Mouse (Mus musculus): ENCODE measurements around the gene Adamts15.

Gene Adamts15

DNA sequence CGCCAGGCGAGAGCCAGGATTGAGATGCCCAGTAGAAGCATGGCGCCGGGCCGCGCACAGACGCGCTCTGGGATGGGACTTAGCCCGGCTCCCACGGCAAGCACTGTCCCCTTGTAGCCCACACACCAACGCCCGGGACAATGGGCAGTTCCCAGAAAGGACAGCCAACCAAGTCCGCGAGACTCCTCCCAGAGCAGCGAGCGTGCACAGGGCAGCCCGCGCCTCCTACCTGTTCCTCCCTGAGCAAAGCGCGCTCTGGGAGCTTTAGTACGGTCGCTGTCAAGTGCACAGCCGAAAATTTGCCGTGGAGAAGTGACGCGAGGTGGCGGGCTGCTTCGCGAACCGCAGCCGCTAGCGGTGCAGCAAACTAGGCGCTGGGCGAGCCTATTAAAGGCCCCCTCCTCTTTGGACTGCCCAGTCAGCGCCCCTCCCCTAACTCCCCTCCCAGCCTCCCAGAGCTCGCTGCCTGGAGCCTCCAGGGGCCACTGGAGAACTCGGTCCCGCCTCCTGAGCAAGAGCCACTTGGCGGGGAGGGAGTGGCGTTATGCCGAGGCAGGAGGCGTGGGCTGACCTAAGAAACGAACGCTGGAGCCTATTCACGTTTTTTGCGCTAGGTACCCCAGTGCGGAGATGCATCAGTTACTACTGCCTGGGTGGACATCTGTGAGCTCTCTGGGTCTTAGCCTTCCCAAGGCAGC is at the start of gene Adamts15:
Adamts15 (minus strand) TSS at position 256 of the 698 bp plus-strand sequence.
- peak; percentile 44 for DNase-seq

DNA sequence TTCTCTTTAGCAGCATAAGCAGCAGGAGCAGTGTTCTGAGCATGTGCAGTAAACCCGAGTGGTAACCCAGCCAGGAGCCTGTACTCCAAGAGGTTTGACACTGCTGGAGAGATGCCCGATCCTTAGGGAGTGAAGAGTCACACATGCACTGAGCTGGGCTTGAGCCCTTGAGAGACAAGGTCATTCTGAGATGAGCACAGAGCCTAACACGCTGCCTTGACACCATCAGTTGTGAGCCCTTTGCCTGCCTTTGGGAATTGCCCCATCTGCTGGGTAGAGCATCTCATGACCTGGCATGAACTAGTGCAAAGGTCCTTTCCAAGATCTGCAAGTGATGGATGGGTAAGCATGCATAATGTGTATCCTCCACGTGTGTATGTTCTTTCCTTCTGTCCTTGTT is 49.7 kb upstream of the Adamts15 start:
- no peak for DNase-seq

DNA sequence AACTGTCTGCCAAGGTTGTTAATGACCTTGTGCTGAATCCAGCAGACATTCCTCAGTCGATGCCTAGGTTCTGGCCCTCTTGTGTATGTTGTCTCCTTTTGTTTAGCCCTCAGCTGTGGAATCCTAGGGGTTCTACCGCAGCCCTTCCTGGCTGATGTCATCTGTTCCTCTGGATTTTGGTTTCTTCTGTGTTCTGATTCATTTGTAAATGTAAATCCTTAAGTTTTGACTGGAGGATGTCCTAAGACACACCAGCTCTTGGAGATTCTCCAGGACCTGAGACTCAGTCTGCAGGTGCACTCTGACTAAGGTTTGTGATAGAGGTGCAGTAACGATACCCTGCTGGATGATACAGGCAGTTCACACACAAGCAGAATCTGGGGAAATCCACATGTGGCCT is 47.7 kb upstream of the Adamts15 start:
- DNase-seq, result no peak

DNA sequence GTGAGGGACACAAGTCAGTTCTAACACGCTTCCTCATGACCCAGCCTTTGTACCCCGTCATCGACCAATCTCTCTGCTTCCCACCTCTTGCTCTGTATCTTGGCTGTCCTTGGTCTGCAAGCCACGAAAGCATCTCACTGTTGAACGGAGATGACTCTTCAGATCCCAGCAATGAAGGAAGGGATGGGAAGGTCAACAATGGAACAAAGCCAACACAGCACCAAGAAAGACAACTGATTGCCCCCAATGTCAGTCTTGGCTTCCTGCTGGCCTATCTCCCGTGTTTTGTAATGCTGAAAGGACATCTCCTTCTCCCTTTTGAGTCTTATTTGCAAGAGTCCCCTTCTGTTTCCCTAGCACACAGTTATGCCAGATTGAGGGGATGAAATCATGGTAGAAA is 45.9 kb upstream of the Adamts15 start:
- no peak for DNase-seq

DNA sequence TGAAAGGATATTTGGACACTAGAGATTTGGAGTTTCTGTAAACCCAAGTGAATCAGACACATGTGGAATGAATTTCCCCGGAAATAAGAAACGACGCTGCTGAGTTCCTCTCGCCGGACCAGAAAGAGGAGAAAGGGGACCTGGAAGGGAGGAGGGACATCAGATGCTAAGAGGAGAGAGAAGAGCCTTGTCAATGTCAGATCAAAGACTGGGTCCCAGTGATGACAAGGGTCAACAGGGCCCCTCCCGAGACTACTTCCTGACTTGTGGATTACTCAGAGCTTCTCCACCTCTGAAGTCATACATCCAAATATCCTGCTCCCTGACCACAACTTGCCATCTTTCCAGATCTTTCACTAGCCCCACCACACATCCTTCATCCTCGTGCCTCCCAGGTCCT is 44.6 kb upstream of the Adamts15 start:
- no peak for DNase-seq

DNA sequence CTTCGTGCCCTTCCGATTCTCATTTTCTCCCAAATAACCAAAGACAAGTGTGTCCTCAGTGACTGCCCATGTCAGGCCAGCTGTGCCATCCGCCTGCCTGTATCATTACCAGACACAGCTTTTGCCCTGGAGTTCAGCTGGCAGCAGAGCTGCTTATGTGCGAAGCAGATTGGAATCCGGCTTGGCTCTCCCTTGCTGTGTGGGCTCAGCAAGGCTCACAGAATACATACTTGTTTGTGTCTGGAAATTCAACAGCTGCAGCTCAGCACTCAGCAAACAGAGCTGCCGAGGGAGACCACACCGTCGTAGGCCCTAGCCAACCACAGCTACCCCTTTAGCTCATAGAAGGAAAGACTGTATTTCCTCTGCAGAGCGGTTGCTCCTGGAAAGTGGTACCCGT is 42.4 kb upstream of the Adamts15 start:
- DNase-seq, result peak; percentile 38

DNA sequence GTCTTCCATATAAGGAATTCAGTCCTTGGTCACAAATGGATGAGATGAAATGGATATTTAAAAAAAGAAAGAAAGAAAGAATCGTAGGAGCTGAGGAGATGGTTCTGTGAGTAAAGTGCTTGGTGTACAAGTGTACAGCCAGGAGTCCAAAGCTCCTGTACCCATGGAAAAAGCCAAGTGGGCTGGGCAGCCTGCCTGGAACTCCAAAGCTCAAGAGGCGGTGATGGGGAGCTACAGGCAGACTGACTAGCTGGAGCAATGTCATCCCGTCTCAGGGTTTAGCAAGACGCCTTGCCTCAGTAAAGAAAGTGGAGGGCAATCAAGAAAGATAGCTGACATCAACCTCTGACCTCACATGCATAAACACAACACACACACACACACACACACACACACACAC is 41.5 kb upstream of the Adamts15 start:
- no peak for DNase-seq

DNA sequence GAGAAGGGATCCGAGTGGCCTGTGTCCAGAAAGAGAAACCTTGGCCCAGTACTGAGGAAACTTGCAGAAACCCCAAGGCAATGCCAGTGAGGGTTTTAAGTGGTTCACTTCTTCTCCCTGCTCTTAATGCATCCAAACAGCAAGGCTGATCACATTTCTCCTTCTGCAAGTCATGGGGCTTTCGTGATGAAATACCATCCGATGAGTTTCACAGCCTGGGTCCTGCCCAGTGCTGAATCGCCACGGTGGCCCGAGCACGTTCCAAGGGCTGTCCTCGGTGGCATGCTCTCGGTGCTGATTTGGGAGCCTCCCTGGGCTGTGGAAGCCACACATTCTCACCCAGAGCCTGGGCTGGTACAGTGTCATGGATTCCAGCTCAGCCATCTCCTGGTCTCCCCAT is 33.0 kb upstream of the Adamts15 start:
- DNase-seq, result no peak

DNA sequence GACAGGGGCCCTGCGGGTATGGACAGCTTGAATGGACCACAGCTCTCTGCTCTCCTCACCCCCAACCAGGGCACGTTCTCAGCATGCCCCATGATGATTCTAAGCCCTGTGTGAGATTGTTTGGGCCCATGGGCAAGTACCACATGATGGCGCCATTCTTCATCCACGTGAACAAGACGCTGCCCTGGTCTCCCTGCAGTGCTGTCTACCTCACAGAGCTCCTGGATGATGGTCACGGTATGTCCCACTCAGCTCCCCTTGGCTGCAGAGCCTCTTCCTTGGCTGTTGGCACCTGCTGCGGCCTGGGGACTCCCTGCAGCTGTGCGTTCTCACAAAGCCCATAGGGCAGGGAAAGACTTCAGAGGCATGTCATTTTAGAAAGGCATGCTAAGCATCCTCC is 31.0 kb upstream of the Adamts15 start:
- no peak for DNase-seq

DNA sequence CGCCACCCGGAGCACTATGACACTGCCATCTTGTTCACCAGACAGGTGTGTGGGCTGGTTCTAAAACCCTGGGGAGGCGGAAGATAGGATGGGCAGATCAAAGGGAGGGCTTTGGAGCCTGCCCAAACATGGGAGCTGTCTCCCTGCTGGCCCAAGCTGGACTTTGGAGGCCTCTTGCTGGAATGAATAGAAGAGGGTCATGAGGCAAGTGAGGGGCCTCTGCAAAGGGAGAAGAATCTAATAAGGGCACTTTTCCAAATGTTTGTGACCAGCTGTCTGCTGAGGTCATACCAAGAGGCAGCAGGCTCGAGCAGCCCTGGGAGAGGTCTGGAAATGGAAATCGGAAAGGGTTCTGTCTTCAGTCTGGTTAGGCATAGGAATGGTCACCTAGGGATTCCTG is 29.2 kb upstream of the Adamts15 start:
- DNase-seq, result no peak

DNA sequence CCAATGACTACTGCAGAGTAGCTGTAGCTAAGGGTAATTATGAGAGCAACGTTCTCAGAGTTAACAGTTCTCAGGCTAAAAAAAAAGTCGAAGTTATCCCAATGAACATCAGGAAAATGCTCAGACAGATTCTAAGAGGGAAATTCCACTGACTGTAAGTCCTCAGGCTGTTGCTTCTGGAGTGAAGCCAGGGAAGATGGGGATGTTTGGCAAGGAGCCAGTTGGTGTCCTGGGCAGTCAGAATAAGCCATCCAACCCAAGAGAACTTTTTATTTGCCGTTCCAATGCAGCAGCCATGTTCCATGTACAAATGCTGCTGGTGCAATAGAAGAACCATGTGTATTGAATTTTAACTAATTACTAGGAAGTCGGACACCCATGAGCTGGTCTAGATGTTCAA is 28.3 kb upstream of the Adamts15 start:
- DNase-seq, result no peak

DNA sequence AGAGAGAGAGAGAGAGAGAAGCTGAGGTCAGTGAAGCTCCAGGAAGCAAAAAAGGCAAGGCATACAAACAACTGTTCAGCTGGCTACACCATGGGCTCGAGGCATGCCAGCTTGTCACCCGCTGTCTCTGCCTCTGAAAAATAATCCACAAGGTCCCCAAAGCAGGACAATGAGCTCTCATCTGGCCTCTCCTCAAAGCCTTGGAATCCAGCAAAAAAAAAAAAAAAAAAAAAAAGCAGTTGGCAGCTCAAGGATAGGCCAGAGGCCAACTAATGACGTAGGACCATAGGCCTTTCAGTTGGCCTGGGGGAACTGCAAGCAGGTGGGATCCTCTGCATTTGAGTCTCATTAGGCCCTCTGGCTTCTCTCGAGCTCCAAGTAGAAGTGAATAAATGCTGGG is 27.7 kb upstream of the Adamts15 start:
- DNase-seq, result no peak

DNA sequence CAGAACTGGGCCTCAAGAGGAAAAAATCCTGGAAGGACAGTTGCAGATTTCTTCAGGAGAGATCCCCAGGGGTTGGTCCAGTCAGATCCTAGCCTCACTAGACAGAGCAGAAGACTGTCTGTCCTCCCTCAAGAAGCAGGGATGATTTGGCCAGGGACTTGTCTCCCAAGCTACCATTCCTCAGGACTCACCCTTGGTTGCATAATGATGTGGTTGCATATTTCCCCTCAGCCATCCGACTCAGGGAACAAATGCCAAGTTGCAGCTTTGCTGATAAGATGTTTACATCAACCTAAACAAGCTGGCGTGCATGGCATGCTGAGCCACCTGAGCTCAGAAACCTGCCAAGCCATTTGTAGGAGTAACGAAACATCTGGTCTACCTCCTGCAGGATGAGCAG is 27.2 kb upstream of the Adamts15 start:
- DNase-seq, result no peak

DNA sequence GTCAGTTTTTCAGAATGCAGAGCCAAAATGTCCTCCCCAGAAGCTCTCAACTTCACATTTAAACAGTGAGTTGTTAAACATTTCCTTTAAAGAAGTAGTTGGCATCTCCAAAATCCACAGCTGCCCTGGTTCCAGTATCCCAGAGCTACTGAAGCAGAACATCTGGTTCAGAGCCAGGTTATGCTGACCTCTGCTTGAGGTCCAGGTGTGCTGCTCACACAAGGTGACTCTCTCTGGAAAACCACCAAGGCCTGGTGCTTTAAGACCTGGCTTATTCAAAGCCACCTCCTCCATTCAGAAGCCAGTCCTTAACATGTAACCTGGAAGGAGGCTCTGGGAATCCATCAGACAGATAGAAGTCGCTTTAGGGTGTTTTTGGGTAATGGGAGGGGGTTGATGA is 23.0 kb upstream of the Adamts15 start:
- no peak for DNase-seq

DNA sequence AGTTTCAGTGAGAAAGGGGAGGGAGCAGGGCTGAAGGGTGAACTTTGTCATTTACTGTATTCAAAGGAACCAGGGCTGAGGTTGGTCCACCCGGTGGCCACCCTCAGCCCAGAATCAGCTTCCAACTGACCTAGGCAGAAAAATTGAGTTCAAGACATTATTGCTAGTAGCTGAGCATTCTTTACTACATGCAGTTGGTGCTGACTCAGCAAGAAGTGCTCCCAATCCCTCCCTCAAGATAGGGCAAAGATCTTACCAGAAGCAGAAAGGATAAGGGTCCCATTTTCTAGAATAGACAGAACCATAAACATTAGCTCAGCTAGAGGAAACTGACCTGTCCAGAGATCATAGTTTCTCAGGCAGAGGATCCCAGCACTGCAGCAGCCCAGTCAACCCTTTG is 22.0 kb upstream of the Adamts15 start:
- no peak for DNase-seq

DNA sequence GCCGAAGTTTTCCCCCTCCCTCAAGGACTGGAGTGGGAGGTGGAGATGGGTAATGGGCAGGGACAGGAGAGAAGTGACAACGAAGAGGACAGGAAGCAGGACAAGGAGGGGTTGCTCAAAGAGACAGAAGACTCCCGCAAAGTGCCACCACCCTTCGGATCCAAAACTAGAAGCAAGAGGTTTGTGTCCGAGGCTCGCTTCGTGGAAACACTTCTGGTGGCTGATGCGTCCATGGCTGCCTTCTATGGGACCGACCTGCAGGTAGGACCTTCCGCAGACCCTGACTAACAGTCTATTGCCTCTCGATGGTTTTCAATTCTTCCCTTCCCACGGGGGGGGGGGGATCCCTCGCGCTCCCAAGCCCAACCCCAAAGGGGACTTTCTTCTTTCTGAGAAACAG is 21.1 kb upstream of the Adamts15 start:
- DNase-seq, result no peak

DNA sequence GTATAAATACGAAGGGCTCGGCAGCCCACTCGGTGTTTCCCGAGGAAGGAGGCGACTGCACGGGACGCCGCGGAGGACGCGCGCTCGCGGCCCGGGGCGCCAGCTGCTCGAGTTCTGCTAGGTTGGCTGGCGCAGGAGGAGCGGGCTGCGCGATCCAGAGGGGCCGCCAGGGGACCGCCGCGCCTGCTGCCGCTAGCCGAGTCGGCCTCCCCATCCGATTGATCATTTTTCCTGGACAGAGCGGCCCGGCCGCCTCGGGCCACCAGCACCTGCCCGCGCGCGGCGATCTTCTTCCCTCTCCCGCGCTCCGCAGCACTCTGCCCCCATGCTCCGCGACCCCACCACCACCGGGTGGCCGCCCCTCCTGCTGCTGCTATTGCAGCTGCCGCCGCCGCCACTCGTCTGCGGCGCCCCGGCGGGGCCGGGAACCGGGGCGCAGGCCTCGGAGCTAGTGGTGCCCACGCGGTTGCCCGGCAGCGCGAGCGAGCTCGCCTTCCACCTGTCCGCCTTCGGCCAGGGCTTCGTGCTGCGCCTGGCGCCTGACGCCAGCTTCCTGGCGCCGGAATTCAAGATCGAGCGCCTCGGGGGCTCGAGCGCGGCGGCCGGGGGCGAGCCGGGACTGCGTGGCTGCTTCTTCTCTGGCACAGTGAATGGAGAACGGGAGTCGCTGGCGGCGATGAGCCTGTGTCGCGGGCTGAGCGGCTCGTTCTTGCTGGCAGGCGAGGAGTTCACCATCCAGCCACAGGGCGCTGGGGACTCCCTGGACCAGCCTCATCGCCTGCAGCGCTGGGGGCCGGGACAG is 20.5 kb upstream of the Adamts15 start, which contains the start of gene Adamts8:
Adamts8 (plus strand) TSS at position 51 of the 802 bp plus-strand sequence.
- DNase-seq, result peak; percentile 60

DNA sequence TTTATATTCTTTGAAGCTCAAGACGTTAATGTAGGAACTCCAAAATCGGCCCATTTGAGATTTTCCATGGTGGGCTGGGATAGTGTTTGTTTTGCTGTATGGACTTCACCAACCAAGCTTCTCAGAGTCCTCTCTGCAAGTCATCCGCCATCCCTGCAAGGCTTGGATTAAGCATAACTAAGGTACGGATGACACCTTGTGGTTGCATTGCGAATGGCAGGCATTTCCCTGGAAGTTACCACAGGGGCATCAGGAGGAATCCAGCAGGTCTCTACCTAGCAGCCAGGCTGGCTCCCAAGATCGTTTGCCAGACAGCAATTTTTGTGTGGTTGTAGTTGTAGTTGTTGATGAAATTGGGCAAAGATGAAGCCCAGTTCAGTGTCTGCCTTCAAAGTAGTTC is 18.1 kb upstream of the Adamts15 start:
- peak; percentile 91 for DNase-seq

DNA sequence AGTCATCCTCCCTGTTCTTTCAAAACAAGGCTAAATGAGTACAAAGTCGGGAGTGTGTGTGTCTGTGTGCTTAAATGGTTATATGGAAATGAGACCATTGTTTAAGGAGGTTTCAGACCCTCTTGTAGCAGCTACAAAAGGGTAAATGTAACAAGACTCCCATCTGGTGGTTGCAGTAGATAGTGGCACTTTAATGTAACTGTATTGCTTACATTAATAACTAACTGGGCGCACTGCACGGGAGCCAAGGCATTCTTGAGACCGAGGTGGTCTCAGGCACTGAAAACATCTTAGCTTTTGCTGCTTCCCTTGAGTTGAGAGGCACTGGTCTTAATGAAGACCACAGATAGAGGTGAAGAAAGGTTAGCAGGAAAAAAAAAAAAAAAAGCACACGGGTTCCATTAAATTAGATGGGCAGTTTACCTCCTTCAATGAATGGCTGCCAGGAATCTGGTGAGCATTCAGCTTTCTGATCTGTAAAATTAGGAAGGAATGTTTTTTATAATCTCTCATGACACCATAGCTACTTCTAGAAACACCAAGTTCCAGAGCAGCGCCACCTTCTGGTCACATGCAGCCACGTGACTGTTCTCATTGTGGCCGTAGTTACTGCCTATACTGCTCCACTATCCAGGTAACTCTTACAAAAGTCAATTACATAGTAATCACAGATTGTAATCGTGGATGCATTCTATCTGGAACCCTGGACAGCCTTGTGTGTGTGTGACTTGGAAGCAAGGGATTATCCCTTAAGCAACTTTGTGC is 14.6 kb upstream of the Adamts15 start:
- DNase-seq, result peak; percentile 80

DNA sequence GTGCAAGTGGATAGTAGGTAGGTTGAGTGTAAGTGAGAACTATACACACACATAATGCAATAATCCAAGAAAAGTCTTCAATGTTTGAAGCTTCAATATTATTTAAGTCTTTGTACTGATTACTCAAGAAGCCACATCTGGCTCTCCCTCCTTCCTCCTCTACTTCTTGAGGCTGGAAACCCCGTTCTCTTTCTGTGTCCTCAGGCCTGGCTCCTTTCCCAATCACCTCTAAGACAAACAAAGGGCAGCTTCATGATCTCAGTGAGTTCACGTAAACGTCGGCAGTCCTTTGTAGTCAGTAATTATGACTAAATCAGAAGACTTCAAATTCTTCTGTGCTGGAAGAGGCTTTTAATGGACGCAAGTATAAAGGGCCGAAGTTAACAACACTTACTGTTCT is 12.6 kb upstream of the Adamts15 start:
- DNase-seq, result no peak

DNA sequence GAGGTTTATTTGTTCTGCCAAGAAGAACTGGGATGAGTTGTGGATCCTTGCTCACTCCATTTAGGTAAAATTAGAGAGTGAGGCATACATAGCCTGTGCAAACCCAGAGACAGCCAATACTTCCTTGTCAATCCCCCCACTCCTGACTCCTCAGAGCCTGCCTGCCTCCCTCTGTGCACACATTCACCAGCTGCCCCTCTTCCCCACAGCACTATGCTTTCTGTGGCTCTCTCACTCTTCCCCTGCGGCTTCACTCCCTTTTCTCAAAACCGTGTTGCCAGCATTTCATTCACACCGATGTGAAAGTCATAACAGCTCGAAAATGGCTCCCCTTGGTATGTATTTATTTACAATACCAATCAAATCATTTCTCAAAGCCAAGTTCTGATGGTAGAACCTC is 10.1 kb upstream of the Adamts15 start:
- no peak for DNase-seq

DNA sequence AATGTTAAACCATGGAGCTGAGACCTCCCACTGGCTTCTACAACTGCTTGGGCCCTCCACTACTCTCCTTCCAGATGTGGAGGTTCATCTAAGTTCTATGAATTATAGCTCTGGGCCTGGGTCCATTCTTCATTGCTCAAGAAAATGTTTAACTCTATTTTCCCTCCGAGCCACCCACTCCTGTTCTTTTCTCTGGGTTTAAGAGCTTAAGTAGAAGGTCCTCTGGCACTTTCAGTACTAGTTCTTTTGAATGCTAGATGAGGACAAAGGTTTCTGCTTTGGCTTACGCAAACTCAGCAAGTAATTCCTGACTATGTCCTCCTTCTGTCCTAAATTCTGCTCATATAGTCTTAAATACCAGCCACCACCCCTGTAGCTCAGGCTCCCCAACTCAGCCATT is 6.5 kb upstream of the Adamts15 start:
- no peak for DNase-seq

DNA sequence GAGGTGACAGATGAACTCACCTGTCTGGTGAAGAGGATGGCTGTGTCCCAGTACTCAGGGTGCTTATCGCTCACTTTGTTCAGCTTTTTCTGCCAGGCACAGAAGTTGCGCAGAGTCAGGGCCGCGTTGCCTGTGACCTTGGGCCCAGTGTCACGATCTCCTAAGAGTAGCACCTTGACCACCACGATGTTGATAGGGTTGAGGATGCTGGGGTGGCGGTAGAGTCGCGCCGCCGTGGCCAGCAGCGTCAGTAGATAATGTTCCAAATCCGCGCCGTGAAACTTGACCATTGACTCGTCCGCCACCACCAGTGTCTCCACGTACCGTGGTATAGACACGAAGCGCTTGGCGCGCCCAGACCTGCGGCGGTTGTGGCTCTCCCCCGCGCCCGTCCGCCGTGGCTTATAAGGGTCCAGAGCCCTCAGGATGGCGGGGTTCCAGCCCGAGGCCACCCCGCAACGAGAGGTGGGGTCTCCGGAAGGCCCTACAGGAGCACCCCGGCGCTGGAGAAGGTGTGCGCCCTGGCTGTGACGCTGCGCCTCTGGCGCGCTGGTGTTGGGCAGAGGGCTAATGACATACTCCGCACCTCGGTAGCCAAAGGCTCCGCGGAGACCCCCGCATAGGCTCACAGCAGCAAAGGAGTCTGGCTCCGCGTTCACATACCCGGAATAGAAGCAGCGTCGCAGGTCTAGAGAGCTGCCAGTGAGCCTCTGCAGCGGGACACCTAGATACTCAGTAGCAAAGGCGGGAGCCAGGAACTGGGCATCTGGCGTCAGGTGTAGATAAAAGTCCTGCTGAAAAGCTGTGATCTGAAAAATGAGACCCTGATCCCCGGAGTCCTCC is 770 bp downstream of the Adamts15 start:
- no peak for DNase-seq
